Mouse (Mus musculus) cerebral cortex, adult 2 months (tissue): Measurements from ENCODE around the gene Tssk6.

Experiments used
- WGBS: fragments of 180-500 bp; shearing (Covaris S2); methylation state at CpG from one replicate; pipeline ENCODE4 v1.1.7; 2018; 5-methylcytosine and 5-hydroxymethylcytosine counted together

The Tssk6 gene

GRCm38 (mm10) chr8:69884141-69884540 is 17.8 kb upstream of the Tssk6 start:
- WGBS, result 79% methylated on average over 13 of the region's 13 CpGs

GRCm38 (mm10) chr8:69887289-69888243 is 14.4 kb upstream of the Tssk6 start, which contains the start of gene Cilp2:
Cilp2 (minus strand) TSS chr8:69887687.
- 2% methylated on average over 60 of the region's 60 CpGs for WGBS

- WGBS, result 8% methylated on average over 24 of the region's 24 CpGs
These were observed 13.6 kb upstream of the Tssk6 start for GRCm38 (mm10) chr8:69888244-69888866.

- 11% methylated on average over 30 of the region's 32 CpGs for WGBS
These were observed 13.1 kb upstream of the Tssk6 start for GRCm38 (mm10) chr8:69888902-69889301.

- WGBS, result 26% methylated on average over 19 of the region's 19 CpGs
These were observed 11.2 kb upstream of the Tssk6 start for GRCm38 (mm10) chr8:69890813-69891241.

GRCm38 (mm10) chr8:69893863-69894262 is 8.1 kb upstream of the Tssk6 start:
- 41% methylated on average over 17 of the region's 17 CpGs for WGBS

GRCm38 (mm10) chr8:69894836-69895332 is 7.1 kb upstream of the Tssk6 start:
- WGBS, result 52% methylated on average over 6 of the region's 6 CpGs

- WGBS, result 71% methylated on average over 4 of the region's 4 CpGs
These were observed 6.1 kb upstream of the Tssk6 start for GRCm38 (mm10) chr8:69895772-69896451.

GRCm38 (mm10) chr8:69897857-69898256 is 4.1 kb upstream of the Tssk6 start:
- 81% methylated on average over 6 of the region's 6 CpGs for WGBS

GRCm38 (mm10) chr8:69899876-69900275 is 2.1 kb upstream of the Tssk6 start:
- WGBS, result 98% methylated on average over 2 of the region's 2 CpGs

GRCm38 (mm10) chr8:69900895-69901451 is 1.0 kb upstream of the Tssk6 start:
- 8% methylated on average over 12 of the region's 12 CpGs for WGBS

- WGBS, result 2% methylated on average over 41 of the region's 41 CpGs
These were observed 361 bp upstream of the Tssk6 start for GRCm38 (mm10) chr8:69901484-69902162.

GRCm38 (mm10) chr8:69903063-69903542 is 1.1 kb downstream of the Tssk6 start:
- WGBS, result under 1% methylated on average over 45 of the region's 45 CpGs

GRCm38 (mm10) chr8:69904096-69904495 is 2.1 kb downstream of the Tssk6 start:
- WGBS, result 75% methylated on average over 8 of the region's 8 CpGs

GRCm38 (mm10) chr8:69906260-69906659 is 4.3 kb downstream of the Tssk6 start:
- 70% methylated on average over 2 of the region's 2 CpGs for WGBS

- 92% methylated on average over 2 of the region's 2 CpGs for WGBS
These were observed 5.1 kb downstream of the Tssk6 start for GRCm38 (mm10) chr8:69907106-69907505.

- 91% methylated on average over 13 of the region's 13 CpGs for WGBS
These were observed 9.9 kb downstream of the Tssk6 start for GRCm38 (mm10) chr8:69911917-69912316.

GRCm38 (mm10) chr8:69912478-69913074 is 10.6 kb downstream of the Tssk6 start:
- WGBS, result 50% methylated on average over 12 of the region's 12 CpGs

- WGBS, result 80% methylated on average over 4 of the region's 4 CpGs
These were observed 12.5 kb downstream of the Tssk6 start for GRCm38 (mm10) chr8:69914526-69914925.

- 34% methylated on average over 5 of the region's 5 CpGs for WGBS
These were observed 13.8 kb downstream of the Tssk6 start for GRCm38 (mm10) chr8:69915748-69916147.
